Mouse (Mus musculus) cerebellum, adult 2 months (tissue): ENCODE measurements at regions not wholly inside any gene's neighbourhood (a gene's known extent, or its start where the extent isn't known, plus 50 kb on each side); places are given as distances from the start of the nearest gene placed in this dataset.

ENCODE experiments used
- DNase-seq, 2 experiments: peaks; one replicate each; pipeline ENCODE4 v3.0.0; 2021
- H3K27ac ChIP-seq: fragments of 200-500 bp; 2 replicates; pipeline ENCODE4 v1.5.1; 2012; ENCODE audit warnings: low read length, control low read depth, inconsistent platforms; ENCODE audit not compliant: insufficient read depth
- H3K27me3 ChIP-seq: fragments of 200-500 bp; 2 replicates; pipeline ENCODE4 v1.6.1; 2012; ENCODE audit warnings: inconsistent platforms, mild to moderate bottlenecking, low read length, moderate library complexity; ENCODE audit not compliant: control insufficient read depth, insufficient read depth
- H3K4me1 ChIP-seq: fragments of 200-500 bp; 2 replicates; pipeline ENCODE4 v1.6.1; 2011; ENCODE audit warnings: low read length; ENCODE audit not compliant: control insufficient read depth, insufficient read depth
- H3K4me3 ChIP-seq: fragments of 200-500 bp; replicated peaks from 2 replicates; pipeline ENCODE3; 2011; ENCODE audit warnings: mild to moderate bottlenecking, low read depth, low read length, control low read depth; ENCODE audit not compliant: insufficient read depth
- CTCF ChIP-seq: fragments of 200-500 bp; IDR thresholded peaks from 2 replicates; pipeline ENCODE4 v1.5.1; 2011; ENCODE audit warnings: low read depth, mild to moderate bottlenecking, control low read depth, low read length, moderate library complexity, borderline replicate concordance; ENCODE audit not compliant: insufficient read depth
- POLR2A ChIP-seq: fragments of 200-500 bp; IDR thresholded peaks from 2 replicates; pipeline ENCODE4 v1.6.1; 2011; ENCODE audit warnings: low read length, control low read depth, borderline replicate concordance; ENCODE audit not compliant: insufficient read depth
- WGBS: fragments of 180-500 bp; shearing (Covaris S2); methylation state at CpG from one replicate; pipeline ENCODE4 v1.1.7; 2018; 5-methylcytosine and 5-hydroxymethylcytosine counted together

DNA sequence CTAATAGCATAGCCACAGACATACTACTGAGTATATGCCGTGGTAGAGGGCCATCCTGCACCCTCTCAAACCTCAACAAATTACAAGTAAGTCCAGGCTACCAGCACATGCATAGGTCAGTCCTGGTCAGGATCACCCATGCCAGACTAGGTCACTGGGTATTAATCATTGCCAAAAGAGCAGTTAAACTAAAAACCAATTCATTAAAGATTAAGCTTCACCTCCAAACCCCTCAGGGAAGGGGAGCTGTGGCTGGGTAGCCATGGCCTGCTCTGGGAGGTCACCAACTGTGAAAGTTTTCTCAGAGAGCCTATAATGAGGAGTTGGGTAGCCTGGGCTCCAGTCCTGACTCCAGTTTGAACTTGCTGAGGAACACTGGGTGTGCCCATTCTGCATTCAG lies 61.4 kb upstream of the Trabd2b start:
- 60% methylated on average over 1 of the region's 1 CpGs for WGBS
- H3K4me3 ChIP-seq: no peak overlapping the region

DNA sequence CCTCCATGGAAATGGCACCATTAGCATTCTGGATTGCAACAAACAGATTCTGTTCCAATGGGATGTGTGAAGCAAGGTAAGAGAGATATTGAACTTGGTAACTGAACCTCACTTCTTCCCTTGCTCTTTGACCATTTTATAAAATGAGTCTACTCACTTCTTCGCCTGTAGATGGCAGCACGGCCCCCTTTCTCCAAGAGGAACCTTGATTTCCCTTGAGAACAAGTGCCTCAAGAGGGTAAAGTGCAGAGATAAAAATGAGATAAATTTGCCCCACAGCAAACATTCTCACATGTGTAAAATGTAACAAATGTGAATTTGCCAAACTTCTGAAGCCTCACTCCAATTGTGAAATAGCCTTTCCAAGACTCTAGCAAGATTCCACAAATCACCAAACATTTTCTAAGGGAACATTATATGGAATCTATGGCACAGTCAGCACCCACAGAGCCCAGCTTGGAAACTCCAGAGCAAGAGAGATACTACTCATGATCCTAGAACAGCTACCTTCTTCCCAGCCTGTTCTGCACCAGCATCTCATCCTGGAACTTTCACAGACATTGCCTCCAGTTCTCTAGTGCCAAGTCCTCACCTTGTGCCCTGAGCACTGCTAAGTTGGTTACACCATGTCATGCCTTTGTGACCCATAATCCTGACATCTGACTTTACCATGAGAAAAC lies 60.3 kb upstream of the Trabd2b start:
- 0% methylated on average over 2 of the region's 2 CpGs for WGBS
- peak; percentile 12 to 19 for DNase-seq
- no peak overlapping the region for H3K27ac ChIP-seq
- no peaks in the 10 kb centered on the region; the same call in 1 of the 2 replicates for H3K27me3 ChIP-seq
- no peaks in the 10 kb centered on the region for H3K4me1 ChIP-seq
- H3K4me3 ChIP-seq: no peak overlapping the region
- TF ChIP-seq CTCF: peak; percentile 36; the same call in 1 of the 2 replicates
- no peak for TF ChIP-seq POLR2A

More for the DNA sequence above, 61.4 kb upstream of the Trabd2b start:
- TF ChIP-seq POLR2A (no peak), CTCF (no peak)
- no peak overlapping the region for H3K27ac ChIP-seq
- DNase-seq: no peak
- no peaks in the 10 kb centered on the region for H3K4me1 ChIP-seq
- no peaks in the 10 kb centered on the region; the same call in 1 of the 2 replicates for H3K27me3 ChIP-seq

GRCm38 (mm10) chr4:114346884-114347283 lies 59.6 kb upstream of the Trabd2b start:
- TF ChIP-seq POLR2A (no peak), CTCF (no peak)
- 44% methylated on average over 4 of the region's 4 CpGs for WGBS
- DNase-seq: no peak
- Histone ChIP-seq H3K4me3 (no peak overlapping the region), H3K27me3 (no peaks in the 10 kb centered on the region; the same call in 1 of the 2 replicates), H3K4me1 (no peaks in the 10 kb centered on the region), H3K27ac (no peak overlapping the region)

DNA sequence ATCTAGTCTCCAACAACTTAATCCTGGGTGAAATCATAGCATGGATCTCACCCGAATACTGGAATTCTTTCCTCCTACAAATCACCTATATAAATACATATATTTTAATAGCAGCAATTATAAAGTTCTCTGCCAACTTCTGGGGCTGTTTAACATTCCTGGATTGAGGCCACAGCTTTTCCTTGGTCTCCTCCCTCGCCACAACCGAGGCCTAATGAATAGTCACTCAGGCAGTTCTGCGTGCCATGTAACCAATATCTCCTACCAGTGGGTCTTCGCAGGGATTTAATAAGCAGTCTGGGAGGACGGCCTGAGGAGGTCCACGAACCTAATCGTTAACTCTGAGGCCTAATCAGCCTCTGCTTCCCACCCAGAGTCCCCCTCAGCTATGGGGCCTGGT lies 56.9 kb upstream of the Trabd2b start:
- Histone ChIP-seq H3K27me3 (no peaks in the 10 kb centered on the region; the same call in 1 of the 2 replicates), H3K27ac (no peak overlapping the region), H3K4me3 (no peak overlapping the region), H3K4me1 (no peaks in the 10 kb centered on the region)
- DNase-seq: no peak
- TF ChIP-seq CTCF (no peak), POLR2A (no peak)
- 52% methylated on average over 8 of the region's 8 CpGs for WGBS

- no peaks in the 10 kb centered on the region for H3K4me1 ChIP-seq
- DNase-seq: no peak
- TF ChIP-seq CTCF: no peak
- H3K4me3 ChIP-seq: no peak overlapping the region
- 81% methylated on average over 1 of the region's 1 CpGs for WGBS
- H3K27ac ChIP-seq: no peak overlapping the region
- H3K27me3 ChIP-seq: no peaks in the 10 kb centered on the region
Observed at GRCm38 (mm10) chr4:114351282-114351681, 55.2 kb upstream of the Trabd2b start.

DNA sequence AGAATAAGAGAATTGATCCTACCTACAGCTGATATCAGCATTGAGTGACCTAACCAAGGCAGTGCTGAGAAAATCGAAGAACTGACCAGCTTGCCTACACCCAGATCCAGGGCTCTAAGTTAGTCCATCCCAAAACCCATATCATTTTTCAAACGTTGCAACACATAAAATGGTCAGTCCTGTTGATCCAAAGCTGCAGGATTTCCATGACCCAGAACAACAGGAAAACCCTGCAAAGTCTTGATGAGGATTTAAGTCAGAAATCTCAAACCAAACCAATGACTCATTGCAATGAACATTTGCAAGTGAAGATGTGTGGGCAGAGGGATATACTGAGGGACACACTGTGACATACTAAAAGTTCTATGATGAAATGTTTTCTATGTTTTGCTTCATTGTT lies 53.5 kb upstream of the Trabd2b start:
- Histone ChIP-seq H3K4me1 (no peaks in the 10 kb centered on the region), H3K27ac (no peak overlapping the region), H3K4me3 (no peak overlapping the region), H3K27me3 (no peaks in the 10 kb centered on the region; the same call in 1 of the 2 replicates)
- TF ChIP-seq POLR2A (no peak), CTCF (no peak)
- 75% methylated on average over 2 of the region's 2 CpGs for WGBS
- no peak for DNase-seq
